Mouse (Mus musculus): ENCODE data around the gene Ccdc78.

Ccdc78 gene

GRCm38 (mm10) chr17:25839455-25840235 is 53.3 kb downstream of the Ccdc78 start:
- in situ Hi-C loops (cut with MboI; ENCODE audit: low pct_unique_long_range_greater_than_20kb in 1 of 2, low sequenced_read_pairs in 2 of 2, unreplicated experiment in 1 of 2): no loop called here

Measured in mouse embryonic stem cell (cell line).